Mouse (Mus musculus) liver, embryonic 14.5 days (tissue): ENCODE data around the gene Car6.

ENCODE experiments used
- CTCF ChIP-seq: IDR thresholded peaks from 2 replicates; pipeline ENCODE4 v1.5.1; 2016; ENCODE audit warnings: antibody characterized with exemption, low read depth, control low read depth
- EP300 ChIP-seq: IDR thresholded peaks from 2 replicates; pipeline ENCODE4 v1.6.1; 2016; ENCODE audit warnings: antibody characterized with exemption, low read depth

DNA sequence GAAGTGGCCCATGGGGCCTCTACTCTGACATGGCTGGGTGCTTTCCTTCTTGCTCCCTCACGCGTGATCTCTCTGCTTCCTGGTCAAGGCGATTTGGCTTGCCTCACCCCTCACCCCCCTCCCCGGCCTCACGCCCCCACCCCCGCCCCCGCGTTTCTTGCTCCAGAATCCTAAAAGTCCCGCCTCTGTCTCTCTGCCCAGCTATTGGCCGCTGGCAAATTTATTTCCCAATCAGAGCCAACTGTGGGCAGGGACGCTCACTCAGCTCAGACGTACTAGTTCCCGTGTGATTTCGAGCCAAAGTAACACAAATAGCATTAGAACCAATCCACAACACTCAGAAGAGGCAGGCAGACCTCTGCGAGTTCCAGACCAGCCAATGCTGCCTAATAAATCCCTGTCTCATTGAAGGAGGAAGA is 11.4 kb upstream of the Car6 start:
- TF ChIP-seq CTCF (no peak), EP300 (no peak)
